Mouse (Mus musculus) olfactory bulb, adult 2 months (tissue): ENCODE results near the gene Lsamp. TPM values are rescaled to one million over a fixed set of nuclear protein-coding genes. Genes with fewer than 3 reads are reported as not detected.

Experiments used
- H3K27ac ChIP-seq: fragments of 200-500 bp; 2 replicates; pipeline ENCODE4 v1.5.1; 2012; ENCODE audit warnings: low read depth, low read length; ENCODE audit not compliant: insufficient read depth
- H3K4me1 ChIP-seq: fragments of 200-500 bp; 2 replicates; pipeline ENCODE4 v1.6.1; 2012; ENCODE audit warnings: low read length; ENCODE audit not compliant: control insufficient read depth, insufficient read depth
- H3K4me3 ChIP-seq: fragments of 200-500 bp; 2 replicates; pipeline ENCODE4 v1.5.1; 2012; ENCODE audit warnings: mild to moderate bottlenecking, low read depth, low read length, moderate library complexity; ENCODE audit not compliant: insufficient read depth
- CTCF ChIP-seq: fragments of 200-500 bp; IDR thresholded peaks from 2 replicates; pipeline ENCODE4 v1.5.1; 2012; ENCODE audit warnings: low read depth, mild to moderate bottlenecking, low read length, moderate library complexity; ENCODE audit not compliant: insufficient read depth
- POLR2A ChIP-seq: fragments of 200-500 bp; IDR thresholded peaks from 2 replicates; pipeline ENCODE4 v1.6.1; 2012; ENCODE audit warnings: mild to moderate bottlenecking, low read depth, low read length, moderate library complexity; ENCODE audit not compliant: insufficient read depth
- WGBS: fragments of 180-500 bp; shearing (Covaris S2); methylation state at CpG from one replicate; pipeline ENCODE4 v1.1.7; 2018; 5-methylcytosine and 5-hydroxymethylcytosine counted together
- polyA plus RNA-seq: library from polyadenylated mRNA; stranded (reverse); fragments of >200 nt; gene quantifications from 2 replicates; pipeline ENCODE4 v1.2.4, GENCODE M21; 2012; ENCODE audit warnings: low replicate concordance; ENCODE audit not compliant: missing spikeins, insufficient read depth, insufficient read length

Gene Lsamp
- polyA plus RNA-seq, 1 experiment = 34.4 TPM

DNA sequence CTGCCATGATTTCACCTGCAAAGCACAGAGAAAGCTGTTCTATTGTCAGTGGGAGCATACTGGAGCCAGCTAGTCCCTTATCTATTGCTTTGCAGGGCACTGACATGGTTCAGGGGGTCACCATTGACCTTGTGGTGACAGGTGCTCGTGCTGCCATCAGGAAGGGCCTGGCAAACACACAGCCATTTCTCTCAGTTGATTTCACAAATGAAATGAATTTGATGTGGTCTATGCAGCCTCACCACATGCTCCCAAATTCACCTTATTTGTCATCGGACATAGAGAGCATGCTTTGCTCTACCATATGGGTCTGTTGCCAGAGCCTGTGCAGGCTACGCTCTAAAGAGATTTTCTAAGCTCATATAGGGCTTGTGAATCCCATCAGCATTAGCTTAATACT lies 450.1 kb downstream of the Lsamp start:
- H3K4me3 ChIP-seq = no peak overlapping the region
- TF ChIP-seq CTCF (no peak), POLR2A (no peak)
- WGBS = 95% methylated on average over 3 of the region's 3 CpGs
- no peaks in the 10 kb centered on the region for H3K4me1 ChIP-seq
- no peak overlapping the region for H3K27ac ChIP-seq

DNA sequence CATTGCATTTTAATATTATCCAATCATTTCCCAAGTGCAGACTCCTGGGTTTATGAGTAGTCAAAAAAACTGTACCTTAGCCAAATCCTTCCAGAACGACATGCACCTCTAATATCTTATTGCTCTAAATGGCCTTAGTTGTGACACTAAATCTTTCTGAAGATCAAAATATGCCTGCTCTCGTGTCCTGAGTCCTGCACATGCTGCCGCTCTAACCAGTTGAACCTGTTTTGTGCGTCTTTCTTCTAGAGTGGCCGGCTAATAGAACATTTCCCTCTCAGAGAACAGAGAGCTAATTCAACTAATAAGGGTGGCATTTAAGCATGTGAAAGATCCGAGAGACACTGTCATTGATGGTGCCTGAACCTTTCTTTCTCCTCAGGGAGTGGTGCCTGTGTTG lies 452.3 kb downstream of the Lsamp start:
- H3K4me1 ChIP-seq = no peaks in the 10 kb centered on the region
- no peak for TF ChIP-seq CTCF
- WGBS = 81% methylated on average over 6 of the region's 6 CpGs
- no peak overlapping the region for H3K4me3 ChIP-seq
- no peak overlapping the region for H3K27ac ChIP-seq

DNA sequence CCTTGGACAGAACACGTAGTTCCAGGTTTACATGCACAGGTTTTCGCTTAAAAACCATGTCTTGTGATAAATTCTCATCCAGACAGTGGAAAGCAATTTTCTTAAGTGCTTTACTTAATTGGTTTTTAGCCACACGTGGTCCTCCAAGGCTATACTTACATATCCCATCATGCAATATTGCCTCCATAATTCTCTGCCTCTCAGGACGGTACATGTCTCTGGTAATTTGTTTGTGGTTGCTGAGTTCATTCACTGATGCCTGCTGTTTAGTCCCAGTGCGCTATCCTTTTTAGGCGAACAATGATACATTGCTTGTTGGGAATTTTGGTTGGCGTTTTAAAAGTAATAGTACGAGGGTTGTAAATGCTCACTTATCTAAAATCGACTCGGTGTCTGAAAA lies 453.7 kb downstream of the Lsamp start:
- Histone ChIP-seq H3K4me1 (no peaks in the 10 kb centered on the region), H3K4me3 (no peak overlapping the region), H3K27ac (no peak overlapping the region)
- 94% methylated on average over 10 of the region's 10 CpGs for WGBS
- TF ChIP-seq POLR2A (no peak), CTCF (no peak)

- no peak overlapping the region for H3K4me3 ChIP-seq
- no peaks in the 10 kb centered on the region for H3K4me1 ChIP-seq
- H3K27ac ChIP-seq = no peak overlapping the region
- WGBS = 83% methylated on average over 1 of the region's 1 CpGs
- TF ChIP-seq POLR2A (no peak), CTCF (no peak)
Observed at GRCm38 (mm10) chr16:40438876-40439275, 454.7 kb downstream of the Lsamp start.

- no peak for TF ChIP-seq CTCF
- TF ChIP-seq POLR2A = no peak
- no peaks in the 10 kb centered on the region for H3K4me1 ChIP-seq
- WGBS = 61% methylated on average over 5 of the region's 5 CpGs
- H3K4me3 ChIP-seq = no peak overlapping the region
- no peak overlapping the region for H3K27ac ChIP-seq
Observed at GRCm38 (mm10) chr16:40446587-40446986, 462.4 kb downstream of the Lsamp start.

DNA sequence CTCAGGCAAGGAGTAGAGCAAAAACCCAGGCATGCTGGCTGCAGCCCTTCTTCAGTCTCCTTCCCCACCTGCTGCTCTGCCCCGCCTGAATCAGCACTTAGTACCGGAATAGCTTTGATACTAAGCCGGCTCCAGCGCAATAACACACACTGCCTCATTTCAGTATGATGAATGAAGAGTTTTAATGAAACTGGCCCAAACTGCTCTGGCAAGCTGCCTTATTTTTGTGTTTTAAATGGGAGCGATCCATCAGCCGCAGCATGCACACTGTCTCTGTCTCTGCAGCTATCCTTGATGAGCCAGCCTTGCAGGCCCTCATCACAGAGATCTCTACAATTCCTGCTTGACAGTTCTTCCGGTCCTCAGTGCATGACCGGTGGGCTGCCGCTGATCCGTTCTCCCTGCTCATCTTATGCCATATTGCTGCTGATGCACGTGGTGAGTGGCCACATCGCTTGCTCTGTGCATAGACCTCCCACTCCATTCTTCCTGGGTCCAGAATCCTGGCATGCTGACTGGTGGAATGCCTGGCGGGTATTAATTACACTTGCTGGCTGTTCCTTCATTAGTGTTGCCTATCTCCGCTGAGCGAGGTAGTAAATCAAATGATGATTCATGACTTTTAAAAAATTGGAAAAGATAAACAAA lies 479.4 kb downstream of the Lsamp start:
- Histone ChIP-seq H3K4me1 (peaks cover 4% of the 10 kb centered on the region), H3K4me3 (no peak overlapping the region), H3K27ac (no peak overlapping the region)
- 55% methylated on average over 15 of the region's 15 CpGs for WGBS
- no peak for TF ChIP-seq CTCF

- TF ChIP-seq CTCF (no peak), POLR2A (no peak)
- WGBS = 28% methylated on average over 8 of the region's 8 CpGs
- Histone ChIP-seq H3K4me3 (no peak overlapping the region), H3K27ac (no peak overlapping the region), H3K4me1 (peaks cover 4% of the 10 kb centered on the region)
Observed at GRCm38 (mm10) chr16:40466596-40466995, 482.4 kb downstream of the Lsamp start.

DNA sequence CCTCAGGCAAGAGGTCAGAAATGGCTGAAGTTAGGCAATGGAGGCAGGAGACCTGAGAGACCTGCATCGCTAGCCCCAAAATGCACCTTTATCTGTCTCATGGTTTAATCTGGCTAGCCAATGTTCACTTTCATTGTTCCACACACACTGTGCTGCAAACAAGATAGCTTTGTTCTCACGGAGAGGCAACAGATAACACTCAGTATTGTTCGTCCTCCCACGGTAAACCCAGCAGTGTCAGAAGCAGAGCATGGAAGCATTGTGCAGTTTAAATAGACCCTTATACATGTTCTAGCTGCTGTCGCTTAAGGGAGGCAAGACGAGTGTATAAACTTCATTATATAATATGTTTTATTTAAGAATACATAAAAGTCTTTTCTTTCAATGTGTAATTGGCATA lies 486.8 kb downstream of the Lsamp start:
- 50% methylated on average over 6 of the region's 6 CpGs for WGBS
- peak overlapping the region; percentile 42 for H3K27ac ChIP-seq
- H3K4me1 ChIP-seq = peaks cover 2% of the 10 kb centered on the region; the same call in 1 of the 2 replicates
- H3K4me3 ChIP-seq = no peak overlapping the region
- TF ChIP-seq POLR2A (no peak), CTCF (no peak)

GRCm38 (mm10) chr16:40471967-40472366 lies 487.8 kb downstream of the Lsamp start:
- Histone ChIP-seq H3K4me1 (peaks cover 2% of the 10 kb centered on the region; the same call in 1 of the 2 replicates), H3K27ac (peak overlapping the region; percentile 82), H3K4me3 (no peak overlapping the region)
- TF ChIP-seq CTCF (no peak), POLR2A (no peak)
- WGBS = 34% methylated on average over 5 of the region's 5 CpGs

GRCm38 (mm10) chr16:40491606-40492005 lies 507.4 kb downstream of the Lsamp start:
- Histone ChIP-seq H3K4me3 (no peak overlapping the region), H3K27ac (no peak overlapping the region), H3K4me1 (no peaks in the 10 kb centered on the region)
- 96% methylated on average over 2 of the region's 2 CpGs for WGBS
- TF ChIP-seq CTCF = no peak
- TF ChIP-seq POLR2A = no peak
